Mouse (Mus musculus): ENCODE data around the gene Omd.
"Not testable (repeated sequence)": the region's sequence is repeated elsewhere in the genome, so short reads cannot be mapped to it uniquely, and the experiment has no call there.

The Omd gene

DNA sequence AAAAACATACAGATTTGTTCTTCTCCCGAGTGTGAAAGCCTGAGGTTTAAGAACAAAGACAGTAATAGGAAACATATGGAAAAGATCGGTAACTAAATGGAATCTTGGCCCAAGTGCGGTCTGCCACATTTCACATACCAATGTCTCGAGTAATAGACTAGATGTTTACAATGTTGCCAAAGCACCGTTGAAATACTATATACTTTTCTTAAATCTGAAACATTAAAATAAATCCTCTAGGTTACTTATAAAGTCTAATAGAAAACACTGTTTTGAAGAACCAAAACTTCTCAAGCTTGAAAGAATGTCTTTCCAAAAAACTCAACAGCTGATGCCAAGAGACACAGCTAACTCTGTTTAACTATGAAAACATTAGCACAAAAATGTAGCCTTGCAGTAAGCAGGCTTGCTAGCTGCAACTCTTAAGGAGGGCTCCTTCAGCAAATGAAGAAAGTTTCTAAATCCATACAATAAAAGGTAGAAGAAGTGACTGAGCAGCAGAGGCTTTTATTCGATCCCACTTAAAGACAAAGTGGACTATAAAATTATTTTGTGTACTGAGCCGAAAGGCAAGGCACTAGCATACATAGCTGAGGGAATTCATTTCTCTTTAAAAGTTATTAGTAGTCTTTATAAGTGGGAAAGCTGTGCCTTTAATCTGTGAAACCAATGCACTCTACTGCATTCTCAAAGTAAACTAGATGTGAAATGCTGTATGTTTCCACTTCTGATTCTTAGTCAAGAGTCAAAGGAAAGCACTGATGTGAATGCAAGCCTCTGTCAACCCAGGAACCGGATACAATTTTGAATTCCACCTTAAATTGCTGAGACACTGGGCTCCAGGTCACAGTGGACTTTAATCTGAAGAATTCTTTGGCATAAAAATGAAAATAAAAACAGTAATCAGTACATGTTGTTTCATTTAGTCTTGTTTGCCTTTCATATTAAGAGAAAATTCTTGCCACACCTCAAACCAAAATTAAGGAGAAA, at the start of gene Omd:
Gene Omd, plus strand, starts transcription at position 922 of the 990 bp plus-strand sequence.
- no peak for DNase-seq (ENCODE audit: low read depth in 1 of 2, low spot score in 2 of 2)

DNA sequence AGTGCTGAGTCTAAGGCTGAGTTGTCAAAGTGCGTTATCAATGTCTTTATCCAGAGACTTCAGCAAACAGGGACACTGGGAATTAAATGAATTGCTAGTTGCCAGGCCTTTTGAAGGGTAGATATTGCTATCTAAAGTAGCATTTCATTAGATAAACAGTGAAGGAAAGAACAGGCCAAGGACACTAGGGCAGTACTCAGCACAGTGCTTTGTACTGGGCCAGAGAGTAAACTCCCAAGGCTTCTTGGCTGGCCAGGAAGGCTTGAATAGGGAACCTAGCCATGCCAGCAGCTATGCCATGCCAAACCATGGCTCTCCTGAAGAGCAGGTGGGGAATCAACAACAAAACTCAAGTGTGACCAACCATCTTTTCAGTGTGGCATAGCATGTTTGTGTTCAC, 45.3 kb upstream of the Omd start:
- no peak for DNase-seq (ENCODE audit: low read depth in 1 of 2, low spot score in 2 of 2)

DNA sequence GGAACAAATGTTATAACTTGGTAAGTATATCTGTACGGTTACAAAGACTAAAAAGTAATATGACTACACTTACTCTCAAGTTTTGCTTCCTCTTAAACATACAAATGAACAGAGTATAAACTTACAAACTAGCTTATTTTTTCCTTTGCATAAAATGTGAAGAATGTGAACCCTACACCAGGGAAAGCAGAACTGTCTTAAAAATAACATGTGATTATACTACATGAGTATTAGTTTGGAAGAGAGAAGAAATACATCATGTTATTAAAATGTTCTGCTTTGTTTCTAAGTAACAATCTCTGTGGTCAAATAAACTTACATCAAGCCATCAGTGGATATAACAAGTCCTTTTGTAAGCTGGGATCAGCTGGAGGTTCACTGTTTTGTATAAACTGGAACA, 43.6 kb upstream of the Omd start:
- no peak for DNase-seq (ENCODE audit: low read depth in 1 of 2, low spot score in 2 of 2)

DNA sequence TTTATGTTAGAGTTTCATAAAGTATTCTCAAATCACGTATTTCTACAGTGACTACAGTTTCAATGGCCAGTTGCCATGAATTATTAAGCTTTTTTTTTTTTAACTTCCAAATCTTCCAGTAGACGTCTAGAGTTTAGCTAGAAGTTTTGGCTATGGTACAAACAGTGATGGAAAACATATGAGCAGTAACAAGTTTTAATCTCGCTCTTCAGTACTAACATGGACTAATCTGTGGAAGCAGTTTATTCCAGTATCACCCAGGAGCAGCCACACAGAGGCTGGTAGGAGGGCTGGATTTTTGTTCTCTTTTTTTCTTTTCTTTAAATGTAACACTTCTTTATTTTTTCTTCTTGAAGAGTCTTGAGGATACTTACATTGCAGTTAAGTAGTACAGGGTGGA, 38.0 kb upstream of the Omd start, which contains the start of gene Aspn:
Gene Aspn, plus strand, starts transcription at position 165 of the 400 bp plus-strand sequence.
- DNase-seq (ENCODE audit: low read depth in 1 of 2, low spot score in 2 of 2), result no peak

DNA sequence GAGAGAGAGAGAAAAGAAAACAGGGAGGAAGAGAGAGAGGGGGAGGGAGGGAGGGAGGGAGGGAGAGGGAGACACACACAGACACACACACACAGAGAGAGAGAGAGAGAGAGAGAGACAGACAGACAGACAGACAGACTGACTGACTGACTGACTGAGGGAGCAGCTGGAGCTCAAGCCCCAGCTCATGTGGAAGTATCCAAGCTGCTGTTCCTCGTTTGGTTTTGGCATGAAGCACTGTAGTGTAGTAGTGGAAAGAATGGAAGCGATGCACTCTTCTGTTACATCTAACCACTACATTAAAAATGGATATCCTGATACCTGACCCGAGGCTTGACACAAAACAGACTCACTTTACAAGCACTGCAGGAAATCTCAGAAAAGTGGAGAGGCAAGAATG, 36.6 kb upstream of the Omd start:
- DNase-seq (ENCODE audit: low read depth in 1 of 2, low spot score in 2 of 2), result no peak

DNA sequence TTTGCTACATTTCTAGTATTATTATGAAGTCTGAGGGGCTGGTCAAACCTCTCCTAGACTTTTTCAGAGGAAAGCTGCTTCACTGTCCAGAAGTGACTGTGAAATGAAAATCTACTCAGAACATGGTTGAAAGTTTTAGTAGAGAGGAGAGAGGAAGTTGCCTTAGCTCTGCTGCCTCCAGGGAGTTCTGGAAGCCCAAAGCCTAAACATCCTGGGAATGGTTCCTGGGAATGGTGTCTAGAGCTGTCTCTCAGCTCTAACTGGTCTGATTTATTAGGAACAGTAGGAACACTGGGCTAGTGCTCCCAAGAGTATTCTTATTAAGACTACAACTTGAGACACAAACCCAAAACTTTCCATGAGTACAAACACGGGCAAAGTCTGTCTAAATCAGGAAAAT, 35.7 kb upstream of the Omd start:
- DNase-seq (ENCODE audit: low read depth in 1 of 2, low spot score in 2 of 2), result no peak

DNA sequence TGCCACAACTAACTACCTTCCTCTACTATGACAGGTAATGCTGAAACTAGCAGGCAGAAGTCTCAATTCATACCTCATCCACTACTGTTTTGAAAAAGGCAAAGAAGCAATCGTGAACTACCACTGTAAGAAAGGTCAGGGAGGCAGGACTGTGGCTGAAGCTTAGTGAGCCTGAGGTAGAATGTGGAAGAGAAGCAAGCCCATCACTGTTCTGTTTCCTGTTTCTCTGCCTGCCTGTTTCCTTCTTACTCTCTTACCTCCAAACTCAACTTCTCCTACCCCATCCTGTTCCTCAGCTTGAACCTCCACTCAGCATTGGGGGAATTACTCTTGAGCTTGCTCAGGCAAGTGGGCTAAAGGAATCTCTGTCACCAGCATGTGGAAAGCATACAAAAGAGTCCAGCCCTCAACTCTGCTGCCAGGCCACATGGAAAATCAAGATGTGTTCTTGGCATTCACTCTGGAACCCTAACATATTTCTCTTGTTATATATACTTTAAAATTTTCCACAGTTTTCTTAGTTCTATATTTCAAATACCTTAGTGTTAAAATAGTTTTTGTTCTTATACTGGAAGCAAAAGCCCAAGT, 34.6 kb upstream of the Omd start:
- no peak for DNase-seq (ENCODE audit: low read depth in 1 of 2, low spot score in 2 of 2)

DNA sequence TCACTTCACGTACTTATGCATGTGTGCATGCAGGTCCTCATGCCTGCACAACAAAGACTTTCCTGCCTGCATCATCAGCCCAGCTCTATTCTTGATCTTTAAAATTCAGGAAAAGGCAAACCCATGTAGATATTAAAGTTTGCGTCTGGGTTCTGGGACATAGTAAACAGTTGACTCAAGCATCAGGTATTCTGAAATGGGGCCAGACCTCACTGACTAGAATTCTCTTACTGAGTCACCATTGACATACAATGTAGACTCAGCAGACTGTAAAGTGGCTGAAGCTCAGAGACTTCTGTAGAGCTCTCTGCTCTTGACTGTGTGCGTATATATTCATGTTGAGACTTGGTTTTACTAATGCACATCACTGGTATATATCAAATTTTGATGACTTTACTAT, 32.6 kb upstream of the Omd start:
- no peak for DNase-seq (ENCODE audit: low read depth in 1 of 2, low spot score in 2 of 2)

DNA sequence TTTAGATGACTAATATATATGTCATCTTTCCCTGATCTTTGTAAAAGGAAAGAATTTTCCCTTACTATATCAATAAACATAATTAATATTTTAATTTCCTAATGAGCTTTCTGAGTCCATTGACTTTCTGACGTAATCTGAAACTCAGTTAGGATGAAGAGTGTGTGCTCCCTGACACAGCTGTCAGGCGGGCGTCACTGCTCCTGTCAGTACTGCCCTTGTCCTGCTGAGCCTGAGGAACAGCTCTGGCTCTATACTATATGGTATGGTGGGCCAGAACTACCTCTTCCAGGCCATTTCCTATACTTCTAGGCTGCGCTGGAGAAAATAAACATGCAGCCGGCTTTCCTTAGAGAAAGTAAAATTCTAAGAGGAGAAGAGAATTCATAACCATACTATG, 27.7 kb upstream of the Omd start:
- no peak for DNase-seq (ENCODE audit: low read depth in 1 of 2, low spot score in 2 of 2)

DNA sequence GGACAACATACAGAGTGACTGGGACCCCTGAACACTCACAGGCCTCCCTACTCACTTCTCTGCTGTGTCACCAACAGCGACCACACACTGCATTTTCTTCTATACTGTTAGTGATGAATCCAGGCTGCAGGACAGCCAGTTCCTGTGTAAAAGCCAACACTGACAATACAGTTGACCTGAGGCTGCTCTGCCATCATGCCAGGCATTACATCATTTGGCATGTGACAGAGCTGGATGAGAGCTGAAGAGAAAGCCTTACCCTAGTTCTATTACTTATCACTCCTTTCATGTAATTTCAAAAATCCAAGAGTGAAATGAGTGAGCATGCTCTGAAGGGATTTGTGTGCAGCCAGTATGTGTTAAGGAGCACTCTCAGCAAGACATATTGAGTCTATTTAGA, 26.1 kb upstream of the Omd start:
- DNase-seq (ENCODE audit: low read depth in 1 of 2, low spot score in 2 of 2), result no peak

DNA sequence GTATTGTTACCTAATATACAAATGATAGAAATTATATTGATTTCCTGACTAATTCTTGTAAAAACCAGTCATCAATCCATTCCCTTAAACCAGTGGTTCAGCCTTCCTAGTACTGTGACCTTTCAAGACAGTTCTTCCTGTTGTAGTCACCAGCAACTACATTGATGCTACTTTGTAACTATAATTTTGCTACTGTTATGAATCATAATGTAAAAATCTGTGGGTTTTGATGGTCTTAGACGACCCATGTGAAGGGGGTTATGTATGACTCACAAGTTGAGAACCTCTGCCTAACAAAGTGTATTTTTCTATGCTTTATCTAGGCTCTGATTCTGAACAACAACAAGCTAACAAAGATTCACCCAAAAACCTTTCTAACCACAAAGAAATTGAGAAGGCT, 25.3 kb upstream of the Omd start:
- DNase-seq (ENCODE audit: low read depth in 1 of 2, low spot score in 2 of 2), result no peak

DNA sequence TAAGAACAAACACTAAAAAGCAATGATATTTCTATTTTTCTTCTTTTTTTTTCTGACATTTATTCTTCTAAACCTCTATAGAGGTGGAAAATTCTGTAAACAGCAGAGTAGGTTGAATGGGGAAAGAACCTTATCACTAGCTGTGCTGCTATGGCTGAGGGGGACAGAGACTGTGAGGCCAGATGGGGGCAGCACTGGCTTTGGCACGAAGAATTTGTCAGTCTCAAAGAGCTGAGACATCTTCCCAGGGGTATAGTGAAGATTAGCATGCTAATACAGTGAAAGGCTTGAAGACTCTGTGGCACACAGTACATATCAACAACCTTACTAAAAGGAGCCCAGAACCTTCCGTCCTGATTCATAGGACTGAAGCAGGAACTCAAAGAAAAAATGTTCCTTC, 23.1 kb upstream of the Omd start:
- no peak for DNase-seq (ENCODE audit: low read depth in 1 of 2, low spot score in 2 of 2)

DNA sequence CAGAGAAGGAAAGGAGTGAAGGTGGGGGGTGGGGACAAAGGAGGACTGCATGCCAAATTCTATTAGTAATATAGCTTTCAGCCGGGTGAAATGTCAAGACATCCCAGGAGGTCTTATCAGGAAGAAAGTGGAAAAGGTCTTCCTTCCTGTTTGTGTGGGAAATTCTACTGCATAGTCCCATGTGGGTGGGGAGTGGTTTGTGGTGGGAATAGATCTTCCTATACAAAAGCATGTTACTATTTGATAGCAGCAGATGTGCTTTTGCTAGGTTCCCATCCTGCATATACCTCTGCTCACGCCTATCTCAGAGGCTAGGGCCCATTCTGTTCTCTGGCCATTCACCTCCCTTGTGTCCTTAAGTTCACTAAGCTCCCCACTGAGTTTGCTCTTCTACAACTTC, 21.4 kb upstream of the Omd start:
- DNase-seq (ENCODE audit: low read depth in 1 of 2, low spot score in 2 of 2), result no peak

DNA sequence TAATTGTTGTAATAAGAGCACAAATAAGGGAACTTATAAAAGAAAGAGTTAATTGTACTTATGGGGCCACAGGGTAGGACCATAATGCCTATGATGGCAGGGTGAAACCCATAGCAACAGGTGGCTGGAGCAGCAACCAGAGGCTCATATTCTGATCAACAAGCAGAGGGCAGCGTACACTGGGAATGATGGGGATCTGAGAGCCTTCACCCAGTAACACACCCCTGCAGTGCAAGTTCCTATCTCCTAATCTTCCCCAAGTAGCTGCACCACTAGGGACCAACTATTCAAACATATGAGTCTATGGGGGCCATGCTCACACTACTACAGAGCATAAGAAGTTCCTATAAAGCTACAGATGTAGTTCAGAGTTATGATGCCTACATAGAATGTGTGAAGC, 17.9 kb upstream of the Omd start:
- DNase-seq (ENCODE audit: low read depth in 1 of 2, low spot score in 2 of 2), result no peak

DNA sequence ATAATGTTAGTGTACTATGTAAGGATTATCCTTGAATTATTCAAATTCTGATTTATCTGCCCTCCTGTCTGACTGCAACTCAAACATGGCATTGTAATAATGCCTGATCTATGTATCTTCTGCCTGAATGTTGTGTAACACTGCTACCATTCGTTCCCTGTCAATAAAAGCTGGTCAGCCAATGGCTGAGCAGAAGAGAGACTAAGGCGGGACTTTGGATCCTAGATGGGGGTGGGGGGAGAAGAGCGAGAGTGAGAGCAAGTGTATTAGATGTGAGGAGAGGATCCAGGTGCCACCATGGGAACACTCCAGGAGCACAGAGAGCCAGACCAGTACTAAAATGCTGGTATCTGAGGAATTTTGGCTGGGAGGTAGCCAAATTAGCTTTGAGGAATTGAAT, 11.9 kb upstream of the Omd start:
- no peak for DNase-seq (ENCODE audit: low read depth in 1 of 2, low spot score in 2 of 2)

DNA sequence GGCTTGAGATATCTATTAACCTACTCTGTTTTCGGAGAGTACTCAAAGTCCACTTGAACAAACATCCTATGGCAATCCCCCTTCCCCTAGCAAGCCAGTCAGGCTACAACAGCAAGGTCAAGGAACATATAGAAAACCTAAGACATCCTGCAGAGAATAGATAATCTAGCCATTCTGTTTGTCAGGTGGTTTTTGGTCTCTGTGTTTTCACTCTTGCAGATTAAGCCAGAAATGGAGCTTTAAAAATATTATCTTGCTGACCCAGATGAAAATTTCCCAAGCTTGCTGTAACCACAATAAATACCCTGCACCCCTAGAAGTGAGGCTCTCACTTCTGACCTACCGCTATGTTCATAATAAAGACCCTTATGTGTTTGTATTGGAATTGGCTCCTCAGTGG, 10.8 kb upstream of the Omd start:
- no peak for DNase-seq (ENCODE audit: low read depth in 1 of 2, low spot score in 2 of 2)

DNA sequence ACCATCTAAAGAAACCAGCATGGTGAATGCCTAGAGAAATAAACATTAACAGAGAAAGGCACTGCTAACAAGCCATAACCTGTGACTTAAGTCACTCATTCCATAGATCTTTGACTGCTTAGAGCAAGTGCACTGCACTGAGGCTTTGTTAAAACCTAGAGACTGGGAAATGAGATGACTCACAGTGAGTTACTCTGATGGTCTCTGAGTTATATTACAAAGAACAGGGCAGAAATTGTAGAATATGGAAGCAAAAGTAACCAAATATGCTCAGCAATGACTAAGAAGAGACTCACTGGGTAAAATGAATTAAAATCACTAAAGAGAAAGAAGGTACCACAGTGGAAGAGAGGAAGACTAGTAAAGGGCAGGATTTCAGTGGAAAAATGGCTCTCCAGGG, 1.6 kb downstream of the Omd start:
- DNase-seq (ENCODE audit: low read depth in 1 of 2, low spot score in 2 of 2), result no peak

DNA sequence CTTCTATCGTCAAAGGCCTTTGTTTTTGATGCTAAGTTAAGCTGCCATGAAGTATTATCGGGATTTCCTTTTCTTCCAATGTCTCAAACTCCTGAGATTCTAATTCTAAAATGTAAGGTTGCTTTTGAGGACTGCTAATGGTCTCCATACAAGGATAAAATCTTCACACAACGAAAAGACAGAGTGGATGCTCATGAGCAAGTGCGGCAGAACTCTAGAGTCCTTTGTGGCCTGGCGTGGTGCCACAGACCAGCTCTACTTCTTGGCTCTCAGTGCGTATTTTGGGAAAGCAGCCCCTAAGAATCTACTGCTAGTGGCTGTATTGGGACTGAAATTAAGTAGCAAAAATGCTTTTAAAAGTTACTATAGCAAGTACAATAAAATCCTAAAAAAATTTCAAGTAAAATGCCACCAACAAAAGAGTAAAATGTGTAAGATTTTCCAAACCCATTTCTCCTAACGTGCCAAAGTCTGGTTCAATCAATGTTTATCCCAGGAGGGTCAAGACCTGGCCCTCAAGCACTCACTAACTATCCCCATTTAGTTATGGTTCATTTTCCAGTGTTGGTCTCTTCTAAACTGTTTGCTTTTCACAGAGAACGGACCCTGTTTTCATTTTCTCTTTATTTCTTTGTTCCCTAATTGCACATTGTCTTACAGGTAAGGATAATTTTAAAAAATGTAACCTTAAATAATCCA, 2.2 kb downstream of the Omd start:
- DNase-seq (ENCODE audit: low read depth in 1 of 2, low spot score in 2 of 2), result no peak

DNA sequence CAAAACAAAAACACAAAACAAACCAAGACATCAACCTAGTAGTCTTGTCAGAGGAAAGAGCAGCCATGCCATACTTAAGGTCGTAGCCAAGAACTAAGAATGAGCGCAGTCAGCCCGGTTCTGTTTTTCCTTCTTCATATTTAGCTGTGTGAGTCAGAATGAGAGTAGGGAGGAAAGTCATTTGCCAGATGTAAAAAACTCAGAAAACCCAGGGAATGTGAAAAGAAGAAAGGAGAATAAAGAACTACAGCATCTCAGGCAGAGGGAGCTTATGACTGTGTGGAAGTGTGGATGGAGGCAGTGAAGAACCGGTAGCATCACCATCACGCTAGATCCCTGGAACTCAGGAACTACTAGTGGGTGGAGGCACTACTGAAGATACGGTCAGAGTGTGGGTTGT, 3.8 kb downstream of the Omd start:
- DNase-seq (ENCODE audit: low read depth in 1 of 2, low spot score in 2 of 2), result no peak

DNA sequence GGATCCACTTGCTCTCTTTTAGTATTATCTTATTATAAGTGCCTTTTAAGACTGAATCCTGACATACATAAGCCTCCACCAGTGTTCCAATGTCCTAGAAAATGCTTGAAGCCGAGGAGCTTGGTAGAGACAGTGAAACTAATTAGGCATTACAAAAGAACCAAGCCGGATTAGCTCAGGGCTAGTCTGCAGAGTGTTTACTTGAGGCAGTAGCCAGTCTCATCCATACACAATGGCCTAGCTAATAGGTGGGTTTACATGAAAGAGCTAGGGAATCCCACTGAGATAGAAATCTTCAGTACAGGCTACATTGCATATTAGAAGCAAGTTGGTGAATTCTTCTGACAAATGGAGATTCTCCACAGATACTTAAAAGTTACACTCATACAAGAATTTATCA, 20.3 kb downstream of the Omd start:
- DNase-seq (ENCODE audit: low read depth in 1 of 2, low spot score in 2 of 2), result not testable (repeated sequence)

DNA sequence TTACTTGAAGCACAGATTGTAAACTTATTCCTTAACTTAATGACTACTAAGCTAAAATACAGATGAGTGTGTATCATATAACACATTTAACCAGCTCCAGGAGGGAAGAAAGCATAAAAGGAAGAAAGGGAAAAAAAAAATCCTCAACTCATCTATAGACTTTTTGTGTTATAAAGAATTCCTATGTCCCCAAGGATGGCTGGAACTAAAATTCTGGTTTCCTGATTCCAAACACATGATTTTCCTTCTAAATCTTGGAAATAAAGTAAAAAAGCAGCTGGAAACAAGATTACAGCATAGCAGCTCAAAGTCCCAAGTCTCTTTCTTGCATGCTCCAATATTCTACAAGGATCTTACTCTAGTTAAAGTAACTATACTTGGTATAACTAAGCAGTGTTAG, 21.3 kb downstream of the Omd start:
- no peak for DNase-seq (ENCODE audit: low read depth in 1 of 2, low spot score in 2 of 2)

DNA sequence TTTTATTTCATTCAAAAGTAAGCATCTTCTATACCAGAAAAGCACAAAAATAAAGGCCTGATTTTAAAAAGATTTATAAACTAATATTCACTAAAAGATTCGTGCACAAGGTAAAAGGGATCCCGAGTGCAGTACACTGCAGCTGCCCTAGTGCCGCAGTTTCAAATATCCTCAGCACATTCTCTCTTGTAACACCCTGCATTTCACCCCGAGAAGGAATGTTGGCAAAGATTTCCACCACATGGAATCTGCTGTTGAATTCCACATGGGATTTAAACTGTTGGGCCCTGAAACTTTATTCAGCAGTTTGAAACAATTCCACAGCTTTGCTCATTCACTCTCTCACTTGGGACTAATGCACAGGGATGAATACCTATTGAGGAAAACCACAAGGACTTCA, 25.5 kb downstream of the Omd start, which contains the start of gene Ogn:
Gene Ogn, plus strand, starts transcription at position 333 of the 400 bp plus-strand sequence.
- DNase-seq (ENCODE audit: low read depth in 1 of 2, low spot score in 2 of 2), result no peak
